ENCODE assay signal across 31 mouse cellular contexts in the genomic region with DNA sequence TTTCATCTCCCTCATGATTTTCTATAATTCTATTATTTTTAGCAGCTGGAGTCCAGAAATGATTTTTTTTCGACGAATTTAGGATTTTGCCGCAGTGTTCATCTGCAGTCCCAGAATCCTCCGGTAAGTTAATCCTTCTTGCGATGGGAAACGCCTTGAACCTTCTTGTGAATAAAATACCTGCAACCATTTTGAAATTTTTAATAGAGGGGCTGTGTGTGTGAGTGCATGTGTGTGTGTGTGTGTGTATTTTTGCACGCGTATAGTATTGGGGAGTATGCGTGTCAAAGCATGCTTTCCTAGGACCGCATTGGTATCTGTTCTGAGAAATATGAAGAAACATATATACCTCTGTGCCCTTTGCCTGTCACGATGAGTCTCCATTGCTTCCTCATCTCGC. TPM values are rescaled to one million over a fixed set of nuclear protein-coding genes. Genes with fewer than 3 reads are reported as not detected.
DNase-seq lines count a peak whose midpoint lies in the region; ATAC-seq and TF ChIP-seq lines count a peak whose summit lies in the region.
"Had no signal": no experiment of that assay in that cellular context is flagged by ENCODE, and none has a peak within 500 bp of the region (broad histone marks: within the 10 kb centered on the region; RNA-seq: fewer than 3 reads in every experiment).

No protein-coding gene starts in this region.

- H3K4me3 ChIP-seq in heart, embryonic 15.5 days: no peak overlapping the region
- H3K4me3 ChIP-seq in forebrain, embryonic 15.5 days: no peak overlapping the region
- H3K4me3 ChIP-seq in midbrain, embryonic 13.5 days (replicated peaks): peak overlapping the region; percentile 30
- H3K4me3 ChIP-seq: embryonic facial prominence, embryonic 13.5 days; erythroblast, embryonic 14.5 days; heart, embryonic 12.5 days; megakaryocyte, embryonic 14.5 days; neural tube, embryonic 12.5 days had no signal

- TF ChIP-seq CTCF in brain, embryonic 14.5 days (IDR thresholded peaks at IDR 0.05; ENCODE audit: borderline replicate concordance, extremely low read depth, insufficient read depth, insufficient read length): no peak

- no peak overlapping the region for H3K4me2 ChIP-seq in heart, embryonic 15.5 days
- no peak overlapping the region for H3K4me2 ChIP-seq in forebrain, embryonic 15.5 days (replicated peaks)
- H3K4me2 ChIP-seq in midbrain, embryonic 13.5 days (replicated peaks): peak overlapping the region; percentile 42
- H3K4me2 ChIP-seq: embryonic facial prominence, embryonic 13.5 days; heart, embryonic 12.5 days; lung, embryonic 14.5 days; neural tube, embryonic 12.5 days had no signal

- H3K36me3 ChIP-seq in heart, embryonic 15.5 days: no peaks in the 10 kb centered on the region
- H3K36me3 ChIP-seq in forebrain, embryonic 15.5 days: no peaks in the 10 kb centered on the region
- H3K36me3 ChIP-seq in midbrain, embryonic 13.5 days: no peaks in the 10 kb centered on the region
- H3K36me3 ChIP-seq: embryonic facial prominence, embryonic 13.5 days; G1E; heart, embryonic 12.5 days; neural tube, embryonic 12.5 days had no signal

- ATAC-seq in heart, embryonic 15.5 days (replicated peaks; ENCODE audit: insufficient number of reproducible peaks, insufficient read depth, low FRiP score, low read depth): no peak
- no peak for ATAC-seq in forebrain, embryonic 15.5 days (replicated peaks)
- no peak for ATAC-seq in midbrain, embryonic 13.5 days
- ATAC-seq: inflammation-experienced regulatory T-cells, adult 6 months; Patski had no signal

- no peak for TF ChIP-seq POLR2A in brain, embryonic 14.5 days (IDR thresholded peaks at IDR 0.05; ENCODE audit: borderline replicate concordance, extremely low read depth, insufficient read depth, insufficient read length, poor library complexity, severe bottlenecking)

- no peak for DNase-seq in heart, postnatal 36 days
- peak; percentile 23 for DNase-seq in brain, embryonic 14.5 days (ENCODE audit: low read depth)
- DNase-seq in adrenal gland, postnatal 10 days: no peak
- DNase-seq in adrenal gland, postnatal 36 days: no peak
- DNase-seq: adrenal gland, adult 2 months; B cell, adult 2 months; cerebellum, adult 8-10 months; cerebellum, postnatal 36 days; embryo, embryonic 11 days; gastrocnemius, adult 2 months; heart, postnatal 4 days; kidney, adult 18-20 months; layer of hippocampus, adult 9-11 months; lung, embryonic 14.5 days; lung, postnatal 36 days; right cerebral cortex, postnatal 14 days; thymus, adult 2 months; thymus, postnatal 4 days had no signal

- no peak overlapping the region for H3K9ac ChIP-seq in heart, embryonic 15.5 days
- no peak overlapping the region for H3K9ac ChIP-seq in forebrain, embryonic 15.5 days (replicated peaks)
- H3K9ac ChIP-seq in midbrain, embryonic 13.5 days (replicated peaks): peak overlapping the region; percentile 54
- H3K9ac ChIP-seq: embryonic facial prominence, embryonic 13.5 days; heart, embryonic 12.5 days; liver, embryonic 14.5 days; lung, embryonic 14.5 days; neural tube, embryonic 12.5 days had no signal

- 94% methylated on average over 12 of the region's 12 CpGs for WGBS in heart, embryonic 15.5 days
- WGBS in forebrain, embryonic 15.5 days: 88% methylated on average over 12 of the region's 12 CpGs
- WGBS in midbrain, embryonic 13.5 days: 57% methylated on average over 12 of the region's 12 CpGs

- H3K4me1 ChIP-seq in heart, embryonic 15.5 days (replicated peaks): peaks cover 8% of the 10 kb centered on the region
- peaks cover 13% of the 10 kb centered on the region for H3K4me1 ChIP-seq in forebrain, embryonic 15.5 days
- H3K4me1 ChIP-seq in midbrain, embryonic 13.5 days (replicated peaks): peaks cover 45% of the 10 kb centered on the region

- 0 out of 2 replicates have a peak overlapping the region, but pooled peaks have one; percentile 29 for H3K27ac ChIP-seq in heart, embryonic 15.5 days
- peak overlapping the region; percentile 57; the same call in 1 of the 2 replicates for H3K27ac ChIP-seq in forebrain, embryonic 15.5 days (replicated peaks)
- peak overlapping the region; percentile 89 for H3K27ac ChIP-seq in midbrain, embryonic 13.5 days
- H3K27ac ChIP-seq: embryonic facial prominence, embryonic 13.5 days; liver, embryonic 14.5 days; neural tube, embryonic 12.5 days had no signal

- intact Hi-C loops in heart, postnatal 36 days (cut with DNase I): loop anchor here (5.0 to 10.0 kb wide), 5 partner anchors 63 to 445 kb away; no protein-coding TSS in a partner anchor

- H3K9me3 ChIP-seq in heart, embryonic 15.5 days (replicated peaks): no peaks in the 10 kb centered on the region
- H3K9me3 ChIP-seq in forebrain, embryonic 15.5 days: no peaks in the 10 kb centered on the region
- H3K9me3 ChIP-seq in midbrain, embryonic 13.5 days: no peaks in the 10 kb centered on the region
- H3K9me3 ChIP-seq: embryonic facial prominence, embryonic 13.5 days; G1E; heart, embryonic 12.5 days; megakaryocyte, embryonic 14.5 days; neural tube, embryonic 12.5 days had no signal

- H3K27me3 ChIP-seq in heart, embryonic 15.5 days: no peaks in the 10 kb centered on the region
- no peaks in the 10 kb centered on the region for H3K27me3 ChIP-seq in forebrain, embryonic 15.5 days
- H3K27me3 ChIP-seq in midbrain, embryonic 13.5 days: no peaks in the 10 kb centered on the region
- H3K27me3 ChIP-seq: CH12.LX; embryonic facial prominence, embryonic 13.5 days; heart, embryonic 12.5 days; megakaryocyte, embryonic 14.5 days; neural tube, embryonic 12.5 days; Patski had no signal

RNA-seq across cellular contexts. Expression of gene Ctnnb1, which starts 1.0 kb away (rescaled TPM):
- 284 and 370 TPM in 2 replicates for polyA plus RNA-seq in heart, embryonic 15.5 days (2015; fragmentation: Nextera tagmentation; extraction: Ambion mirVana)
- total RNA-seq in heart, postnatal 36 days (2021): 100 to 1,000 TPM; 454 to 475 TPM
- 259 and 433 TPM in 2 replicates for polyA plus RNA-seq in brain, embryonic 14.5 days (2012; rRNA removed)
- 615 and 648 TPM in 2 replicates for polyA plus RNA-seq in forebrain, embryonic 15.5 days (2015; fragmentation: Nextera tagmentation; extraction: Ambion mirVana)
- 616 and 667 TPM in 2 replicates for polyA plus RNA-seq in midbrain, embryonic 13.5 days (2015; fragmentation: Nextera tagmentation; extraction: Ambion mirVana)
- 100 to 1,000 TPM; 638 to 649 TPM for total RNA-seq in adrenal gland, postnatal 10 days (2021)
- total RNA-seq in adrenal gland, postnatal 36 days (2021): 1,000 to 10,000 TPM in 1 of 2 experiments, 100 to 1,000 TPM in 1; 873 to 1,015 TPM

Comparison
In these comparisons a context has a peak if more than half of its experiments do, and no peak if none do; other contexts are left out.
1. H3K27ac ChIP-seq: peak in every context shown above with its lines; median percentile 89 in midbrain, embryonic 13.5 days; 57 in forebrain, embryonic 15.5 days; 29 in heart, embryonic 15.5 days.